Mouse (Mus musculus): Measurements from ENCODE around the gene Rnf220.

- TF ChIP-seq NANOG (IDR thresholded peaks at IDR 0.05; ENCODE audit: borderline replicate concordance, low read length) (no peak), CTCF (conservative IDR thresholded peaks at IDR 0.05; ENCODE audit: low read length) (no peak)
These were observed 16.9 kb downstream of the Rnf220 start for GRCm38 (mm10) chr4:117479951-117480350.
